Mouse (Mus musculus) heart, postnatal 36 days (tissue): ENCODE measurements around the gene Tspyl1. TPM values are rescaled to one million over a fixed set of nuclear protein-coding genes. Genes with fewer than 3 reads are reported as not detected.
A peak's percentile ranks its signal among the peaks of the same experiment; 100 is the strongest.

Experiments used
- DNase-seq, 2 experiments: peaks; one replicate each; pipeline ENCODE4 v3.0.0; 2021 to 2022
- intact Hi-C: fragments of 180-260 bp; cut with DNase I; formaldehyde crosslinking; loops from one replicate; pipeline ENCODE4 v1.15.1; 2025
- total RNA-seq, 2 experiments: library from RNA; stranded (reverse); gene quantifications; 2 replicates each; pipeline ENCODE4 v1.2.3; 2021

Tspyl1 gene
- total RNA-seq, 2 experiments from 2014 or later = 58.2 to 61.7 TPM

DNA sequence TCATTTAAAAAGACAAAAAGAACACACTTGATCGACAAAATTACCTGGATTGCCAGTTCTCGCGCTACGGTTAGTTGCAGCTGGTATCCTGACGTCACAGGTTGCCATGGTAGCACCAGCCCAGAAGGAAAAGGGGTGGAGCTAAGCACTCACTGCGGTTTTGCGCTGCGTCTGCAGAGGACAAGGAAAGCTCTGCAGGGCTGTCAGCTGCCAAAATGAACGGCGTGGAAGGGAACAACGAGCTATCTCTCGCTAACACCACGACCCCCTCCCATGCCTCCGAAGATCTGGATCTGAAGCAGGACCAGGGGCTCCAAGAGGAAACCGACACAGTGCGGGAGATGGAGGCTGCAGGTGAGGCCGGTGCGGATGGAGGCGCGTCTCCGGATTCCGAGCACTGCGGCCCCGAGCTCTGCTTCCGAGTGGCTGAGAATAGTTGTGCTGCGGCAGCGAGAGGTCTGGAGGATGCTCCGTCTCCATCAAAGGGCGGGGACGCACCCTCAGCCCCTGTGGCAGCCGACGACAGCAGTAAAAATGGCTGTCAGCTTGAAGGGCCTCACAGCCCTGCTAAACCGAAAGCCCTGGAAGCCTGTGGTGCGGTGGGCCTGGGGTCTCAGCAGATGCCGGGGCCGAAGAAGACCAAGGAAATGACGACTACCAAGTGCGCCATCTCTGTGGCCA is 15.4 kb downstream of the Tspyl1 start, which contains the start of gene Tspyl4:
Gene Tspyl4, plus strand, starts transcription at position 144 of the 681 bp plus-strand sequence.
- intact Hi-C loops = loop anchor here (2.0 kb wide), 1 partner anchor 15 kb away; the partner anchor contains the start of gene Tspyl1
- peak; percentile 87 to 89 for DNase-seq

DNA sequence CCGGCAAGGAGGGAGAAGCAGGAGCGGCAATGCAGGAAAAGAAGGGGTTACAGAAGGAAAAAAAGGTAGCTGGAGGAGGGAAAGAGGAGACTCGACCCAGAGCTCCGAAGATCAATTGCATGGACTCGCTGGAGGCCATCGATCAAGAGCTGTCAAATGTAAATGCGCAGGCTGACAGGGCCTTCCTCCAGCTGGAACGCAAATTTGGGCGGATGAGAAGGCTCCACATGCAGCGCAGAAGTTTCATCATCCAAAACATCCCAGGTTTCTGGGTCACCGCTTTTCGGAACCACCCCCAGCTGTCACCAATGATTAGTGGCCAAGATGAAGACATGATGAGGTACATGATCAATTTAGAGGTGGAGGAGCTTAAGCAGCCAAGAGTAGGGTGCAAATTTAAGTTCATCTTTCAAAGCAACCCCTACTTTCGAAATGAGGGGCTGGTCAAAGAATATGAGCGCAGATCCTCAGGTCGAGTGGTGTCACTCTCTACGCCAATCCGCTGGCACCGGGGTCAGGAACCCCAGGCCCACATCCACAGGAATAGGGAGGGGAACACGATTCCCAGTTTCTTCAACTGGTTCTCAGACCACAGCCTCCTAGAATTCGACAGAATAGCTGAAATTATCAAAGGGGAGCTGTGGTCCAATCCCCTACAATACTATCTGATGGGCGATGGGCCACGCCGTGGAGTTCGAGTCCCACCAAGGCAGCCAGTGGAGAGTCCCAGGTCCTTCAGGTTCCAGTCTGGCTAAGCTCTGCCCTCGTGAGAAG is 16.2 kb downstream of the Tspyl1 start:
- intact Hi-C loops = loop anchor here (2.0 kb wide), 1 partner anchor 15 kb away; the partner anchor contains the start of gene Tspyl1
- DNase-seq = peak in 1 of 2 experiments; percentile 26

DNA sequence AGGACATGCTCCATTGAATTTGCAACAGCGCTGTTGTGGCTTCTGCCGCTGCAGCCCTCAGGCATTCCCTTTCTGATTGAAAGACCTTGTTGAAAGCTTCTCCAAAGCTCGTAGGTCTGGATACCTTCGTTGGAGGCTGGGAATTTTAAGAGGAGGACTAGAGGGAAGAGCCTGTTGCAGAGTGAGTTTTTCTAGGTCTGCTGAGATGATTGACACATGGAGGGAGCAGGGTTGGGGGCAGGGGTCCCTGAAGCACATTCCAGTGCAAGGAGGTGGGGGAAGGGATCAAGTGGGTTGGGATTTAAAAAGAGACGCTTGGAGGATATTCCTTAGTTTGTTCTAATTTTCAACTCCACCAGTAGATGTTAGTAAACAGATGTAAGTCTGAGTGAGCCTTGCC is 18.4 kb downstream of the Tspyl1 start:
- no peak for DNase-seq

DNA sequence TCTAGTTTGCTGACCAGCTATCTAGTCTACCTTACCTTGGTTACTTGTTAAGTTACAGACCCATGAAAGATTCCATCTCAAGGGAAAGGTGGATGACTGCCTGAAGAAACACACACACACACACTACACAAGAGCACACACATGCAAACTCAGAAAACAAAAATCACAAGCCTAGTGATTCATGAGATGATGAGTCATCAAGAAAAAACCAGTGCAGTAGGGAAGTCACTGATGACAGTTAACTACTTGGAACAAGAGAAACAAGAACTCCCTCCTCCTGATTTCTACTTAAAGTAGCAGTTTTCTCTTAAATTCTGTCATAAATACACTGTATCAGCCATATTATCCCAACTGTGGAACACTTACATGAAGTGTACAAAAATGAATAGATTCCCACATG is 25.1 kb downstream of the Tspyl1 start:
- DNase-seq = no peak
- intact Hi-C loops = no loop called here

More for the DNA sequence above, 18.4 kb downstream of the Tspyl1 start:
- intact Hi-C loops = no loop called here

DNA sequence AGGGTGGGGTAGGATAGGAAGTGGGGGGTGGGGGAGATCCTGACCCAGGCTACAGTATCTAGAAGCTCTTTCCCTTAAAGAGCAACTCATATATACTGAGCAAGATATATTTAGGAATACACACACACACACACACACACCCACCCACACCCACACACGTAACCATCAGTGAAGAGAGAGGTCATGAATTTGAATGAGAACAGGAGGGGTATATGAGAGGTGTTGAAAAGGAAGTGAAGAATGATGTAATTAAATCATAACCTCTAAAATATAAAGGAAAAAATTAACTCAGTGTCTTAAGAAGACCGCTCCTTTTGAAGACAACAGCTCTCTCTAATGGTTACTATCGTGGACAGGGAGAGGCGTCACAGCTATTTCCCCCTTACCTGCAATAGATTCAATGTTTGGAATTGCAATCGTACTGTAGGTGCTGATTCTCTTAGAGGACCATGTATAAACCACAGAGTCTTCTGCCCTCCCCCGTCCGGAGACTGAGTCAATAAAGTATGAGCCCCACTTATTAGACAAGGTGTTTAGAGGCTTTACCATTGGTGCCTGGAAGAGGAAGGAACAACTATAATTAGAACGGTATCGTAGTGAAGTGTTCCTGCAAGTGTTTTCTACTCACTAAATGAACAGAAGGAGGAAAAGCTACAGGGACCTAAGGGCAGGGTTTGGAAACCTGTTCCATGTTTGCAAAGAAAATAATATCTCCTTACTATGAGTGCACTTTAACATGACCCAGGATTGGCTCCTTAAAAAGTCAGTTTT is 28.1 kb downstream of the Tspyl1 start:
- intact Hi-C loops = no loop called here

DNA sequence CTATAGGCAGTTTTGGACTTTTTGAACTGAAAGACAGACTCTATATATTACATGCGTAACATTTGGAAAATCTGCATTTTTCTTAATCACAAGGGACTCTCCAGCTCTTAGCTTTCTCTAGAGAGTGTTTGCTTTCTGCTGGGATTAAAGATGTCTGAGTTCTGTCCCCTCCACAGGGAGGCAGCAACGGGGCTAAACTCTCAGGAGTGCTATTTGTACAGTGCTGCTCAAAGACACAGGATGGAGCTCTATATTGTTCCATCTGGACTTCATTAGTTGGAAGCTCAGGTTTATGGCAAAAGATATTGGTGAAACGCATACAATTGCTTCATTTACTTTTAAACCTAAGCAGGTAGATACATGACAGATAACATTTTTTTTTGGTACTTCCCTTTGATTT is 30.5 kb downstream of the Tspyl1 start:
- no peak for DNase-seq
- intact Hi-C loops = no loop called here

More for the DNA sequence above, 28.1 kb downstream of the Tspyl1 start:
- no peak for DNase-seq

DNA sequence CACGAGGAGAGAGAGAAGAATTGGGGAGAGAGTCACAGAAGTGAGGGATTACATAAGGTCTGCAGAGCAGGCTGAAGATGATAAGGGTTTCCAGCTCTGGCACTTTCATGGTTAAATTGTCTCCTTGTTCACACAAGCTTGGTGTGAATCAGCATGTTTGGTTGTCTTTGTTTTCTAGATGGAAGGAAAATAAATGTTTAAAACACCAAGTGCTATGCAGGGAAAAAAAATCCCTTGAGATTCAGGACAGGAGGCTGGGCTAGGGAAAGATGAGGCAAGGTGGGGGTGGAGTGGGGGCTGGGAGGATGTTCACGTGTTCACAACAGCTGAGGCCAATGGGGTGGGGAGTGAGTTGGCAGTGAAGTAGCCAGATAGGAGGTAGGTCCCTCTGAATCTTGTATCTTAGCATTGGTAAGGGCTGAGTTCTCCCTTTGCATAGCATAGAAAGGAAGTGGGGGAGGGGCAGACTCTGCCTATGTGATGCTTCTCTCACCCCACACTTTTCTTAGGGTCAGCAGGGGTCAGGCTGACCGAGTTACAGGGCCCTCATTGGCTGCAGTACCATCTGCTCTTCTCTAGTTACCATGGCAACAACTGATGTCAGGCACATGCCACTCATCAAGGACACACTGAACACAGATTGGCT is 34.7 kb downstream of the Tspyl1 start:
- no peak for DNase-seq
- intact Hi-C loops = no loop called here

DNA sequence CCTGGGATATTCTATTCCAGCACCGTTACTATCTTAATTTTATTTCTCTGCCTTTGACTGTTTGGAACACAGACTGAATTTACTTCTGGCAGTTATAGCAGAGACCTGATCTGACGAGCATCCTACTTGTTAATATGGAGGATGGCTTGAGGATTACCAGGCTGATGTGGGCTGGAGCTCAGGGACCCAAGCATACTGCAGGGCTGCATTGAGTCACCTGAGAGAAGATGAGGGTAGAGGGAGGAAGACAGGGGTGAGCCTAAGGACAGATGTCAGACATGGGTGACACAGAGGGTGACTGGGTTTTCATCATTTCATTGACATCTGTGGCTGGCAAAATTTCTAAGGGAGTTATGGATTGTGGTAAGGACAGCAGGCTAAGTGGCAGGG is 35.2 kb downstream of the Tspyl1 start:
- DNase-seq = no peak
- intact Hi-C loops = no loop called here

DNA sequence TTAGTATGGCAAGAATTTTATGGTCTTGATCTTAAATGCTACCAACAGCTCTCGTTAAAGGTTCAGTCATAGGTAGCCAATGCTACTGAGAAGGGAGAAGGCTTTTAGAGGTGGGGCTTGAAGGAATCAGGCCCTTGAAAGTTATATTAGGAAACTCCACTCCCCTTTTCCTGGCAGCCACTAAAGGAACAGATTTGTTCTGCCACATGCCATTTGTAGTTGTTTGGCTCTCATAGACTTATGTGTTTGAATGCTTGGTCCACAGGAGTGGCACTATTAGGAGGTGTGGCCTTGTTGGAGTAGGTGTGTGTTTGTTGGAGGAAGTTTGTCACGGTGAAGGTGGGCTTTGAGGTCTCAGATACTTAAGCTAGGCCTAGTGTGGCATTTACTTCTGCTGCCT is 38.8 kb downstream of the Tspyl1 start:
- intact Hi-C loops = no loop called here
- DNase-seq = no peak

DNA sequence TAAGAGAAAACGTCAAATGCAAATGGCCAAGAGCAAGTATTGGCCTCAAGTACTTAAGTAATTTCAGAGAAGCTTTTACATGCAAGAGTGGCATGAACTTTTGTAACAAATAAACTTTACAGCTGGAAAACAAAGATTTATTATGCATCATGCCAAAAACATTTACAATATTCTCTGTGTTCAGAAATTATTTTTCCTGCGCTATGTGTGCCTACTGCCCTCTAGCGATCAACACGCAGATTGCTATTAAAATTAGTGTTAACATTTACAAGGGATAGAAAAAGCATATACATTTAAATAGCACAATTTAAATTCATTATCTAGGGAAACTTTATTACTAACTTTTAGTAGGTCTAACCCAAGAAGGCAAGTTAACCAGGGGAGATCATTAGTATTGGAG is 44.7 kb downstream of the Tspyl1 start:
- DNase-seq = no peak
- intact Hi-C loops = loop anchor here (5.0 kb wide), 2 partner anchors 44 to 174 kb away; partner anchors contain the start of gene Tspyl1

DNA sequence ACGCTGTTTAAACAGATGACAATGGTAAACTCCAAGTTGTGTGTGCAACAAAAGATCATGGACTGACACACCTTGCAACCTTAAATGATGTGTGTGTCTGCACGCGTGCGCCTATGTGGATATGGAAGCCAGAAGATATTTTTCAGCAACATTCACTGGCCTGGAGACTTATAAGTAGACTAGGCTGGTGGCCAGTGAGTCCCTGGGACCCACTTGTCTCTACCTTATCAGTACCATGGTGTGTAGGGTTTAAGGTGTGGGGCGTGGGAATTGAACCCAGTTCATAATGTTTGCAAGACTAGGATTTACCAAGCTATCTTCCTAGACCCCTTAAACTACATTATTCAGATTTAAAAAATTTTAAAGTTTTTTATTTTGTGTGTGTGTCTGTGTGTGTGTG is 45.2 kb downstream of the Tspyl1 start:
- DNase-seq = no peak
- intact Hi-C loops = loop anchor here (5.0 kb wide), 2 partner anchors 45 to 175 kb away; partner anchors contain the start of gene Tspyl1

DNA sequence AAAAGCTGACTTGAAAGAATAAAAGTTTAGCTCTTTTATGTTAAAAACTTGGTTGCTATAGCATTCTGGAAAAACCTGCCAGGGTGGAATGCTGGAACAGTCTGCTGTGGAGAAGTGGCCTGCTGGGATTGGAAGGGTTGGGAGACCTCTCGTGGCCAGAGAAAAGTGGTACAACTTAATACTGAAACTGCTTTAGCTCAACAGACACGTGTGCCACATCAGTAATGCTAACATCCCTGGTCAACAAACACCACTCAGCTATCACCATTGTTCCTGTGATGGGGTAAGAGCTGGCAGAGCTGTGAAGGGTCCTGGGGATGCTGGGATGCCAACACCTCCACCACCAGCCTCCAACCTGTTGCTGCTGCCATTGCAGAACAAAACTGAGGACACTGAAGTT is 46.3 kb downstream of the Tspyl1 start:
- intact Hi-C loops = loop anchor here (1.0 to 5.0 kb wide), 4 partner anchors 46 to 342 kb away; partner anchors contain the start of gene Tspyl1
- DNase-seq = peak; percentile 25 to 33

Other genes with a start within 250 kb of the Tspyl1 start
- gene Trappc3l, start 244.6 kb upstream of the Tspyl1 start, total RNA-seq = not detected
- gene Calhm4, start 237.9 kb upstream of the Tspyl1 start, total RNA-seq = not detected
- gene Calhm5, start 185.7 kb upstream of the Tspyl1 start, total RNA-seq = 1 to 10 TPM in 1 of 2 experiments, under 1 TPM in 1; 1.00 to 1.4 TPM
- not detected for gene Calhm6, start 154.2 kb upstream of the Tspyl1 start, total RNA-seq
- gene Dse, start 74.5 kb upstream of the Tspyl1 start, total RNA-seq = 1 to 10 TPM; 5.8 to 6.4 TPM
- gene Tspyl4, start 15.3 kb downstream of the Tspyl1 start, total RNA-seq = 10 to 100 TPM in 1 of 2 experiments, 1 to 10 TPM in 1; 8.4 to 12.2 TPM
- gene Col10a1, start 107.8 kb downstream of the Tspyl1 start, total RNA-seq = not detected
- 10 to 100 TPM; 10.1 to 12.1 TPM for gene Nt5dc1, start 136.4 kb downstream of the Tspyl1 start, total RNA-seq
- gene Frk, start 201.2 kb downstream of the Tspyl1 start, total RNA-seq = 1 to 10 TPM; 1.6 to 2.0 TPM